Mouse (Mus musculus): ENCODE results near the gene Stard13. TPM values are rescaled to one million over a fixed set of nuclear protein-coding genes. Genes with fewer than 3 reads are reported as not detected.

Stard13 gene
- polyA plus RNA-seq, 1 experiment from 2014 or later = 18.0 TPM

DNA sequence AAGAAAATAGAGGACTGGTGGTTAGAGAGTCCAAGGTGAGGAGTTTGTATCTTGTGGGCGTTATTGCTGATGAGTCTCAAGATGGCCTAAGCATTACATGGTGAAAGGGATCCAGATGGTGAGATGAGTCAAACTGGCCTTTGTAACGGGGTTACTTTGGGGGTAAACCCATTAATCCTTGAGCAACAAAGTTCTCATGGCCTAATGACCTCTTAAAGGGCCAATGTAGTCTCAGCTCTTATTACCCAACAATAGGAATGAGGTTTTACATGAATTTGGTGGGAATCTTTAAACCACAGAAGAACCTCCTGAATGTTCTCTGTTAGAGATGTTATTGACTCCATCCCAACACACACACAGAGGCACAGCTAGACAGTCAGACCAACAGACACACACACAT, 14.4 kb upstream of the Stard13 start:
- Histone ChIP-seq H3K27me3 (no peaks in the 10 kb centered on the region), H3K9me3 (no peaks in the 10 kb centered on the region), H3K27ac (0 out of 2 replicates have a peak overlapping the region, but pooled peaks have one; percentile 61), H3K4me2 (no peak overlapping the region), H3K36me3 (no peaks in the 10 kb centered on the region), H3K4me3 (no peak overlapping the region), H3K4me1 (peaks cover 29% of the 10 kb centered on the region), H3K9ac (no peak overlapping the region)
- ATAC-seq (ENCODE audit: borderline replicate concordance, extremely low read depth, low FRiP score, low TSS enrichment) = no peak
- WGBS = 73% methylated on average over 2 of the region's 2 CpGs

DNA sequence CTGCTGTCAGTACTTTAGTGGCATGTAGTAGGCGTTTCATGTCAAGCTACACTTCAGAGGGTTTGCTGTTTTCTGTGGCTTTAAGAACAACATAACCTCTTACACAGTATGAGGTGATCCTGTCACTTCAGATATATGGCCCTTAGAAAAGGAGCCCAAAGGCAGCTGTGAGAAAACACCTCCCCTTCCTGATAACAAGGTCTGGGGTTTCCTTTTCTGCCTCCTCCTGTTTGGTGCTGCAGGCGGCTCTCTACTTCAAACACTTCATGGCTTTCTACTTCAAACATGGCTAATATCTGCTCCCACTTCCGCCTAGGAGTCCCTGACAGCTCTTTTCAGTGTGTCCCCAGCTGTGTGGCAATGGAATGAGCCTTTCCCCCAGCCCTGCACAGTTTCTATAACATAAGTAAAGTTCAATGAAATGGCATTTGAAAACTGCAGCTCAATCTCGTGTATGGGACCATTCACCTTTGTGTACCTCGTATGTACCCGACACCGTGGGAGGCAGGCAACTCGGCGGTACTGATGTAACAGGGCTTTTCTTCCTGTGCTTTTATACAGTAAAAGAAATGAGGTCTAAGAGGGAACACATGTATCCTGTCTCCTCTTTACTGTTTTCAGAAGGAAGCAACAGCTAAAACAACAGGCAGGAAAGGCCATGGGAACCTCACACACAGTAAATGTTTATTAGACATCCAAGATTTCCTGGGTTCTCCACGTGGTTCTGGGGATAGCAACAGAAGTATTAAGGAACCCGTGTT, 13.7 kb upstream of the Stard13 start:
- Histone ChIP-seq H3K9me3 (no peaks in the 10 kb centered on the region), H3K4me3 (no peak overlapping the region), H3K4me1 (peaks cover 29% of the 10 kb centered on the region), H3K27ac (peak overlapping the region; percentile 61), H3K9ac (no peak overlapping the region), H3K4me2 (no peak overlapping the region; the same call in 1 of the 2 replicates), H3K27me3 (no peaks in the 10 kb centered on the region), H3K36me3 (no peaks in the 10 kb centered on the region)
- ATAC-seq (ENCODE audit: borderline replicate concordance, extremely low read depth, low FRiP score, low TSS enrichment) = peak; percentile 71; the same call in 1 of the 2 replicates
- WGBS = 21% methylated on average over 11 of the region's 11 CpGs

DNA sequence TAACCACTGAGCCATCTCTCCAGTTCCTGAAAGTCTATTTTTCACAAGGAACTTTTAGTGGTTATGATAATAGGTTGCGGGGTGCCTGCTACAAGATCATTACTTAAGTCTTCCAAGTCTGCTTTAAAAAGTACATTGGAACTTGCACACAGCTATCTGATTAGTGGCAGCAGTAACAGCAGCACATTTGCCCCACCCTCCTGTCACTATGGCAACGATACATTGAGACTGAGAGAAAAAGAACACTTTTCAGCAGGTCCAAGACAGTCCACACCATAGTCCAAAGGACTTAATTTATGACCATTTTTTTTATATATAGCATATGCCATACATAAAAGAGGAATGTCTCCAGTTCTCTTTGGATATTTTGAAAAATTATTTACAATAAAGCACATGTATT, 12.7 kb upstream of the Stard13 start:
- WGBS = 81% methylated on average over 2 of the region's 2 CpGs
- Histone ChIP-seq H3K27ac (no peak overlapping the region), H3K9ac (no peak overlapping the region), H3K27me3 (no peaks in the 10 kb centered on the region), H3K36me3 (no peaks in the 10 kb centered on the region), H3K4me3 (no peak overlapping the region), H3K4me2 (no peak overlapping the region), H3K4me1 (peaks cover 29% of the 10 kb centered on the region), H3K9me3 (no peaks in the 10 kb centered on the region)
- ATAC-seq (ENCODE audit: borderline replicate concordance, extremely low read depth, low FRiP score, low TSS enrichment) = no peak

DNA sequence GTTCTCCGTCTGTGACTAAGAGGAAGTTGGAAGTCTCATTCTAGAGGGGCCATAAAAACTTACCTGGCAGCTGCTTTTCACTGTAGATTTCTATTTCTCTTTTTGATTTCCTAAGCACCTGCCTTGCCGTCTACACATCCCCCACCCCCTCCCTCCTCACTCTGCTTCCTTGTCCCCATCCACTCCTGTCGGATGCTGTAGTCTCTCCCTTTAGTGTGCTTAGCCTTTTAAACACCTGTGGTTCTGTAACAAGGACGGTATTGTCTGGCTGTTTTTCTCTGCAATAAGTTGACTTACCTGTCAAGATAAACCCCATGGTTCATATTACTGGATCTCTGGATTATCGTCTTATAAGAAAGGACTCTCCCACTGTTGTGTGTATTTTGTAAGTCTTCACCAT, 11.9 kb upstream of the Stard13 start:
- Histone ChIP-seq H3K4me2 (no peak overlapping the region), H3K4me3 (no peak overlapping the region), H3K27me3 (no peaks in the 10 kb centered on the region), H3K27ac (no peak overlapping the region), H3K9ac (no peak overlapping the region), H3K36me3 (no peaks in the 10 kb centered on the region), H3K9me3 (no peaks in the 10 kb centered on the region), H3K4me1 (peaks cover 29% of the 10 kb centered on the region)
- no peak for ATAC-seq (ENCODE audit: borderline replicate concordance, extremely low read depth, low FRiP score, low TSS enrichment)
- 73% methylated on average over 5 of the region's 5 CpGs for WGBS

- Histone ChIP-seq H3K9ac (no peak overlapping the region), H3K27ac (no peak overlapping the region), H3K27me3 (no peaks in the 10 kb centered on the region), H3K4me2 (no peak overlapping the region), H3K36me3 (no peaks in the 10 kb centered on the region), H3K4me1 (peaks cover 3% of the 10 kb centered on the region; the same call in 1 of the 2 replicates), H3K9me3 (no peaks in the 10 kb centered on the region), H3K4me3 (no peak overlapping the region)
- 59% methylated on average over 9 of the region's 9 CpGs for WGBS
- no peak for ATAC-seq (ENCODE audit: borderline replicate concordance, extremely low read depth, low FRiP score, low TSS enrichment)
These were observed 5.1 kb upstream of the Stard13 start for GRCm38 (mm10) chr5:151238730-151239129.

DNA sequence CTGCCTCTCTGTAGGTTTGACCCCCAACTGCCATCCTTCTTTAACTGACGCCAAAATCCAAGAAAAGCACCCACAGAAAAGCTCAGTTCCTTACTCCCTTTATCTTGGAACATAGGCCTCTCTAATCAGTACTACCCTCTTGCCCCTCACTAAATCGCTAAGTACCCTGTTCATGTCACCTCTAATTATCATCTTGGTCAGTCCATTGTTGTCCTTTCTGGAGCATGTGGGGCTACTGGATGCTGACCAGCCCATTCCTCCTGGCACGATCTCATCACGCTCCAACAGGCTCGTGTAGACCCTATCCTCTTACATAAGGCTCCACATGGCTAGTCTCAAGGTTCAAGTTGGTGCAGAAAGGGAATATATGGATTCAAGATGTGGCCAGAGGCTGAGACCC, 2.8 kb upstream of the Stard13 start:
- Histone ChIP-seq H3K9me3 (no peaks in the 10 kb centered on the region), H3K4me1 (peaks cover 17% of the 10 kb centered on the region), H3K27ac (no peak overlapping the region), H3K27me3 (no peaks in the 10 kb centered on the region), H3K36me3 (no peaks in the 10 kb centered on the region), H3K4me2 (no peak overlapping the region), H3K4me3 (no peak overlapping the region), H3K9ac (no peak overlapping the region)
- no peak for ATAC-seq (ENCODE audit: borderline replicate concordance, extremely low read depth, low FRiP score, low TSS enrichment)
- 75% methylated on average over 5 of the region's 5 CpGs for WGBS

GRCm38 (mm10) chr5:151232576-151233299, 898 bp downstream of the Stard13 start:
- ATAC-seq (ENCODE audit: borderline replicate concordance, extremely low read depth, low FRiP score, low TSS enrichment) = 0 out of 2 replicates have a peak, but pooled peaks have one; percentile 29

GRCm38 (mm10) chr5:151231861-151232260, 1.8 kb downstream of the Stard13 start:
- Histone ChIP-seq H3K27me3 (no peaks in the 10 kb centered on the region), H3K27ac (no peak overlapping the region), H3K4me2 (peak overlapping the region; percentile 97; the same call in 1 of the 2 replicates), H3K9ac (no peak overlapping the region), H3K4me3 (no peak overlapping the region), H3K9me3 (no peaks in the 10 kb centered on the region), H3K4me1 (peaks cover 19% of the 10 kb centered on the region), H3K36me3 (no peaks in the 10 kb centered on the region)
- 74% methylated on average over 7 of the region's 7 CpGs for whole genome bisulfite sequencing
- no peak for ATAC-seq (ENCODE audit: borderline replicate concordance, extremely low read depth, low FRiP score, low TSS enrichment)

More at GRCm38 (mm10) chr5:151232576-151233299, 898 bp downstream of the Stard13 start:
- Histone ChIP-seq H3K4me2 (peak overlapping the region; percentile 97), H3K9ac (peak overlapping the region; percentile 66), H3K4me3 (peak overlapping the region; percentile 61), H3K36me3 (no peaks in the 10 kb centered on the region), H3K4me1 (peaks cover 19% of the 10 kb centered on the region), H3K27me3 (no peaks in the 10 kb centered on the region), H3K9me3 (no peaks in the 10 kb centered on the region), H3K27ac (no peak overlapping the region)
- 18% methylated on average over 9 of the region's 13 CpGs for WGBS

DNA sequence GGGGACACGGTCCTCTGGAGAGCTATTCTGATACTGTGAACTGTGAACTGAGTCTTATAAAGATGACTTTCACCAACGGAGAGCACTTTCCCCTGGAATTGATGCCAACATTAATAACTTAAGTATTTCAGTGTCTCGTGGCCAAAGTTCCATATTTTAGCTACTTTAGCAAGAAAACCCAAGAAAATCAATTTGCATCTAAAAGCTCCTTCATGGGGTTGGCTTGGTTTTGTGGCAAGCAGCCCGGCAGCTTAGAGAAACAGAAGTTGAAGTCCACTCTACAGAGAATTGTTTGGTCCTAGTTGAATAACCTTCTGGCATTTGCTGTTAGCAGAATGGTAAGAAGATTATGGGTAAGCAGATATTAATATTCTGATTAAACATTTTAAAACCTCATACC, 2.2 kb downstream of the Stard13 start:
- no peak for ATAC-seq (ENCODE audit: borderline replicate concordance, extremely low read depth, low FRiP score, low TSS enrichment)
- Histone ChIP-seq H3K36me3 (no peaks in the 10 kb centered on the region), H3K27me3 (no peaks in the 10 kb centered on the region), H3K9ac (no peak overlapping the region), H3K4me1 (peaks cover 19% of the 10 kb centered on the region), H3K4me2 (no peak overlapping the region), H3K4me3 (no peak overlapping the region), H3K9me3 (no peaks in the 10 kb centered on the region), H3K27ac (no peak overlapping the region)
- 78% methylated on average over 4 of the region's 4 CpGs for WGBS

DNA sequence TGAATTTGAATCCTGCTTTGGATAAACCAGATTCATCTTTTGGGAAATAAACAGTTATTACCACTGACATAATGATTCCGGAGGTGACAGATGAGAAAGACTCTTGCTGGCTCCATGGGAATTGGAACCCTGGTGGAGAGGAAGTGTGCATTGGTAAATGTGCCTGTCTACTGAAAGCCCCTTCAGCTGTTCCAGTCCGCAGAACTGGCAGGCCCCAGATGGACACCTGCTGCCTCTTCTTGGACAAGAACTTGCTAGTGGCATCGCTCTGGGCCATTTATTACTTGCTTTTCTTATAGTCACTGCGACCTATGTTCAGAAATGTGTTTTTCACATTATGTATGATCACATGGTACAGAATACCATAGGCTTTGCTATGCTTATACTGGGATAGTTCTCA, 3.2 kb downstream of the Stard13 start:
- H3K4me3 ChIP-seq = no peak overlapping the region
- H3K27me3 ChIP-seq = no peaks in the 10 kb centered on the region
- 90% methylated on average over 4 of the region's 4 CpGs for WGBS
- ATAC-seq (ENCODE audit: borderline replicate concordance, extremely low read depth, low FRiP score, low TSS enrichment) = no peak
- H3K4me1 ChIP-seq = peaks cover 19% of the 10 kb centered on the region
- H3K4me2 ChIP-seq = no peak overlapping the region
- no peaks in the 10 kb centered on the region for H3K36me3 ChIP-seq
- no peak overlapping the region for H3K9ac ChIP-seq
- no peaks in the 10 kb centered on the region for H3K9me3 ChIP-seq
- no peak overlapping the region for H3K27ac ChIP-seq

DNA sequence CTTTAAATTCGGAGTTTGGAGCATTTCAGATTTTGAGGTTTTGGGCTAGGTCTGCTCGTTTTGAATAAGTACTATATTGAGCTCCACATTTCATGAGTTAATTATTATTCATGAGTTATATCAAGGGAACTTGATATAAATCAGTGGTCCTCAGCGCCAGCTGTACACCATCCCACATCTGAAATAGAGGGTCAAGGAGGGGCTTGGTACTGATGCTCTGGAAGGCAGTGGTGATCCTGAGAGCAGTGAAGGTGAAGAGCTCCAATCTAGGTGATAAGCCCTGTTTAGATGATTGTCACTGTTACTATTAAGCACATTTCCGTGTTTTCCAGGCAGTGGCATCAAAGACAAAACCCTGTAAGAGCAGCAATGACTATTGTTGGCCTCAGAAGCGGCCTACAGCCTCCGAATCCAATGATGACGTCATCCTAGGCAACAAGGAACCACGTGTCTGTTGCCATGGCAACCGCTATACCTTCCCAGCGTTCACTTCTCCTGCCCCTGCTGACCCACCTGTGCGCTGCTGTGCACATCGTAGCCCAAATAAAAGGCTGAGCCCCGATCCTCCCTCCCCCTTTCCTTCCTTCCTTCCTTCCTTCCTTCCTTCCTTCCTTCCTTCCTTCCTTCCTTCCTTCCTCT, 5.2 kb downstream of the Stard13 start:
- H3K27me3 ChIP-seq = no peaks in the 10 kb centered on the region
- WGBS = 73% methylated on average over 13 of the region's 13 CpGs
- no peak overlapping the region for H3K4me2 ChIP-seq
- H3K27ac ChIP-seq = no peak overlapping the region
- no peak overlapping the region for H3K4me3 ChIP-seq
- no peaks in the 10 kb centered on the region for H3K36me3 ChIP-seq
- H3K4me1 ChIP-seq = peaks cover 15% of the 10 kb centered on the region
- ATAC-seq (ENCODE audit: borderline replicate concordance, extremely low read depth, low FRiP score, low TSS enrichment) = no peak
- H3K9ac ChIP-seq = no peak overlapping the region
- no peaks in the 10 kb centered on the region for H3K9me3 ChIP-seq
